In the genomic region with DNA sequence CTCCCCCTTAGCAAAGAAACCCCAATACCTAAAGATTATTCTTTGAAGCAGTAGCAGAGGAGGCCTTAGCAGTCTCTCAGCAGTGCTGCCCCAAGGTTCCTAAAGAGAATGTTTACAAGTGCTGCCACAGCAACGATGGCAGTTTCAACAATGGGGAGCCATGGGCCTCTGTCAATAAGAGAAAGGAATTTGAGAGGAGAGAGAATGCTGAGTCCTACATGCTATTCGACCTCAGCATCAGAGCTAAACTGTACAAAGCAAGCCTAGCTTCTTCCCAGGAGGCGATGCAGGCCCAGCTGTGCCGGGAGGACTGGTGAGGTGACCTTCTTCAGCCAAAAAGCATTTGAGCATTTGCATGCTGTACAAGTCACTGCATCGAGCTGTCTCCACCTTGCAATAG, we compare ENCODE assay signal across 28 mouse cellular contexts. TPM values are rescaled to one million over a fixed set of nuclear protein-coding genes. Genes with fewer than 3 reads are reported as not detected.
A peak's percentile ranks its signal among the peaks of the same experiment; 100 is the strongest.
DNase-seq lines count a peak whose midpoint lies in the region; ATAC-seq and TF ChIP-seq lines count a peak whose summit lies in the region.
"Had no signal": no experiment of that assay in that cellular context is flagged by ENCODE, and none has a peak within 500 bp of the region (broad histone marks: within the 10 kb centered on the region; RNA-seq: fewer than 3 reads in every experiment).

A gene (minus strand): TSS at position 101 of the 400 bp plus-strand sequence.

- WGBS in hindbrain, embryonic 11.5 days, result 39% methylated on average over 5 of the region's 5 CpGs
- 37% methylated on average over 5 of the region's 5 CpGs for WGBS in hindbrain, embryonic 13.5 days
- WGBS in hindbrain, postnatal 0 days, result 35% methylated on average over 5 of the region's 5 CpGs
- WGBS in forebrain, embryonic 11.5 days, result 49% methylated on average over 5 of the region's 5 CpGs

- peak; percentile 1 for DNase-seq in hindbrain, embryonic 11.5 days (ENCODE audit: low spot score)
- DNase-seq in testis, postnatal 10 days (ENCODE audit: low spot score), result no peak
- no peak for DNase-seq in hindbrain, postnatal 0 days (ENCODE audit: low spot score)
- no peak for DNase-seq in forebrain, embryonic 11.5 days (ENCODE audit: low spot score)
- DNase-seq: adrenal gland, adult 2 months; adrenal gland, postnatal 14 days; cerebellum, adult 11-12 months; cerebellum, adult 8-10 months; cerebellum, postnatal 10 days; cerebellum, postnatal 36 days; gastrocnemius, postnatal 25 days; heart, adult 18-20 months; heart, postnatal 10 days; heart, postnatal 36 days had no signal

- no peak within 1 kb of the TSS for H3K4me3 ChIP-seq in hindbrain, embryonic 11.5 days (ENCODE audit: low read depth, low read length)
- no peak within 1 kb of the TSS for H3K4me3 ChIP-seq in hindbrain, embryonic 13.5 days
- H3K4me3 ChIP-seq in testis, adult 2 months (ENCODE audit: control insufficient read depth, low read depth, low read length), result peak within 1 kb of the TSS; percentile 39
- H3K4me3 ChIP-seq in hindbrain, postnatal 0 days (ENCODE audit: low read length), result no peak within 1 kb of the TSS
- no peak within 1 kb of the TSS for H3K4me3 ChIP-seq in forebrain, embryonic 11.5 days (ENCODE audit: low read depth, low read length)
- H3K4me3 ChIP-seq: embryonic facial prominence, embryonic 12.5 days; embryonic facial prominence, embryonic 15.5 days; forebrain, embryonic 12.5 days; forebrain, embryonic 15.5 days; heart, embryonic 12.5 days; heart, embryonic 15.5 days had no signal

- H3K9ac ChIP-seq in hindbrain, embryonic 11.5 days (ENCODE audit: low read depth, low read length), result no peak within 1 kb of the TSS
- no peak within 1 kb of the TSS for H3K9ac ChIP-seq in hindbrain, embryonic 13.5 days
- H3K9ac ChIP-seq in hindbrain, postnatal 0 days (replicated peaks; ENCODE audit: low read length), result no peak within 1 kb of the TSS
- H3K9ac ChIP-seq in forebrain, embryonic 11.5 days (ENCODE audit: low read length), result no peak within 1 kb of the TSS
- H3K9ac ChIP-seq: embryonic facial prominence, embryonic 12.5 days; embryonic facial prominence, embryonic 15.5 days; forebrain, embryonic 12.5 days; forebrain, embryonic 15.5 days; heart, embryonic 12.5 days; heart, embryonic 15.5 days had no signal

- no peak within 1 kb of the TSS for H3K27ac ChIP-seq in hindbrain, embryonic 11.5 days (ENCODE audit: low read depth, low read length)
- no peak within 1 kb of the TSS for H3K27ac ChIP-seq in hindbrain, embryonic 13.5 days
- 0 out of 2 replicates have a peak within 1 kb of the TSS, but pooled peaks have one; percentile 49 for H3K27ac ChIP-seq in testis, adult 2 months (ENCODE audit: control insufficient read depth, insufficient read depth, low read depth, low read length)
- H3K27ac ChIP-seq in hindbrain, postnatal 0 days, result no peak within 1 kb of the TSS
- no peak within 1 kb of the TSS for H3K27ac ChIP-seq in forebrain, embryonic 11.5 days (ENCODE audit: low read depth, low read length)
- H3K27ac ChIP-seq: embryonic facial prominence, embryonic 12.5 days; embryonic facial prominence, embryonic 15.5 days; forebrain, embryonic 12.5 days; forebrain, embryonic 15.5 days; heart, embryonic 15.5 days had no signal

- no peak within 1 kb of the TSS for H3K4me2 ChIP-seq in hindbrain, embryonic 11.5 days (replicated peaks; ENCODE audit: low read depth, low read length)
- no peak within 1 kb of the TSS for H3K4me2 ChIP-seq in hindbrain, embryonic 13.5 days
- H3K4me2 ChIP-seq in hindbrain, postnatal 0 days (ENCODE audit: low read depth, low read length), result no peak within 1 kb of the TSS
- no peak within 1 kb of the TSS for H3K4me2 ChIP-seq in forebrain, embryonic 11.5 days (ENCODE audit: low read depth, low read length, severe bottlenecking)
- H3K4me2 ChIP-seq: embryonic facial prominence, embryonic 12.5 days; embryonic facial prominence, embryonic 15.5 days; forebrain, embryonic 12.5 days; forebrain, embryonic 15.5 days; heart, embryonic 12.5 days; heart, embryonic 15.5 days had no signal

- no peak for ATAC-seq in hindbrain, embryonic 11.5 days (ENCODE audit: low FRiP score)
- no peak for ATAC-seq in hindbrain, embryonic 13.5 days (ENCODE audit: low FRiP score)
- 0 out of 2 replicates have a peak, but pooled peaks have one; percentile 18 for ATAC-seq in hindbrain, postnatal 0 days
- no peak for ATAC-seq in forebrain, embryonic 11.5 days (replicated peaks; ENCODE audit: low FRiP score)
- ATAC-seq: CD4-positive, CD25-positive, alpha-beta regulatory T cell, adult 4 months; forebrain, embryonic 15.5 days; intestine, postnatal 0 days had no signal

- no peaks in the 10 kb centered on the region for H3K9me3 ChIP-seq in hindbrain, embryonic 11.5 days (ENCODE audit: control insufficient read depth, low read length)
- H3K9me3 ChIP-seq in hindbrain, embryonic 13.5 days, result no peaks in the 10 kb centered on the region
- H3K9me3 ChIP-seq in hindbrain, postnatal 0 days (ENCODE audit: low read length), result no peaks in the 10 kb centered on the region
- H3K9me3 ChIP-seq in forebrain, embryonic 11.5 days (ENCODE audit: control insufficient read depth, low read length), result no peaks in the 10 kb centered on the region
- H3K9me3 ChIP-seq: embryonic facial prominence, embryonic 12.5 days; embryonic facial prominence, embryonic 15.5 days; forebrain, embryonic 12.5 days; forebrain, embryonic 15.5 days; heart, embryonic 12.5 days; heart, embryonic 15.5 days had no signal

- no peaks in the 10 kb centered on the region for H3K27me3 ChIP-seq in hindbrain, embryonic 11.5 days (ENCODE audit: control insufficient read depth, insufficient read depth, low read length)
- no peaks in the 10 kb centered on the region for H3K27me3 ChIP-seq in hindbrain, embryonic 13.5 days
- H3K27me3 ChIP-seq in testis, adult 2 months (ENCODE audit: control insufficient read depth, insufficient read depth, low read length), result no peaks in the 10 kb centered on the region
- H3K27me3 ChIP-seq in hindbrain, postnatal 0 days (ENCODE audit: insufficient read depth, low read length), result no peaks in the 10 kb centered on the region
- H3K27me3 ChIP-seq in forebrain, embryonic 11.5 days (ENCODE audit: control insufficient read depth, insufficient read depth, low read length), result no peaks in the 10 kb centered on the region
- H3K27me3 ChIP-seq: embryonic facial prominence, embryonic 12.5 days; embryonic facial prominence, embryonic 15.5 days; forebrain, embryonic 12.5 days; forebrain, embryonic 15.5 days; heart, embryonic 12.5 days; heart, embryonic 15.5 days had no signal

- no peaks in the 10 kb centered on the region for H3K4me1 ChIP-seq in hindbrain, embryonic 11.5 days (replicated peaks; ENCODE audit: control insufficient read depth, insufficient read depth, low read length)
- no peaks in the 10 kb centered on the region for H3K4me1 ChIP-seq in hindbrain, embryonic 13.5 days (replicated peaks)
- H3K4me1 ChIP-seq in testis, adult 2 months (ENCODE audit: control insufficient read depth, insufficient read depth, low read length), result no peaks in the 10 kb centered on the region
- H3K4me1 ChIP-seq in hindbrain, postnatal 0 days (ENCODE audit: insufficient read depth, low read length), result no peaks in the 10 kb centered on the region
- H3K4me1 ChIP-seq in forebrain, embryonic 11.5 days (replicated peaks; ENCODE audit: control insufficient read depth, insufficient read depth, low read length), result no peaks in the 10 kb centered on the region
- H3K4me1 ChIP-seq: embryonic facial prominence, embryonic 12.5 days; embryonic facial prominence, embryonic 15.5 days; forebrain, embryonic 12.5 days; forebrain, embryonic 15.5 days; heart, embryonic 12.5 days; heart, embryonic 15.5 days had no signal

- no peak for TF ChIP-seq CTCF in testis, adult 2 months (IDR thresholded peaks at IDR 0.05; ENCODE audit: control insufficient read depth, insufficient read depth, insufficient replicate concordance, low read depth, low read length)
- TF ChIP-seq CTCF in hindbrain, postnatal 0 days (IDR thresholded peaks at IDR 0.05; ENCODE audit: low read depth), result no peak

- no peak for TF ChIP-seq POLR2A in testis, adult 2 months (IDR thresholded peaks at IDR 0.05; ENCODE audit: control insufficient read depth, low read depth, low read length)

- H3K36me3 ChIP-seq in hindbrain, embryonic 11.5 days (ENCODE audit: control insufficient read depth, insufficient read depth, low read length), result no peaks in the 10 kb centered on the region
- no peaks in the 10 kb centered on the region for H3K36me3 ChIP-seq in hindbrain, embryonic 13.5 days
- no peaks in the 10 kb centered on the region for H3K36me3 ChIP-seq in testis, adult 2 months (ENCODE audit: control insufficient read depth, insufficient read depth, low read length)
- no peaks in the 10 kb centered on the region for H3K36me3 ChIP-seq in hindbrain, postnatal 0 days (ENCODE audit: insufficient read depth, low read length)
- no peaks in the 10 kb centered on the region for H3K36me3 ChIP-seq in forebrain, embryonic 11.5 days (ENCODE audit: control insufficient read depth, insufficient read depth, low read length)
- H3K36me3 ChIP-seq: embryonic facial prominence, embryonic 12.5 days; embryonic facial prominence, embryonic 15.5 days; forebrain, embryonic 12.5 days; forebrain, embryonic 15.5 days; heart, embryonic 12.5 days; heart, embryonic 15.5 days had no signal

RNA-seq across cellular contexts. Expression of the gene that starts here (rescaled TPM):
- polyA plus RNA-seq in hindbrain, embryonic 11.5 days (2014; fragmentation: Nextera tagmentation; extraction: Ambion mirVana), result 0.50 and 0.57 TPM in 2 replicates
- polyA plus RNA-seq in hindbrain, embryonic 13.5 days (2015; fragmentation: Nextera tagmentation; extraction: Ambion mirVana), result 0.28 and 0.30 TPM in 2 replicates
- 6.2 and 8.0 TPM in 2 replicates for polyA plus RNA-seq in testis, adult 2 months (2012; rRNA removed)
- not detected in 2 replicates for total RNA-seq in hindbrain, postnatal 0 days (2014; rRNA removed)
- 0.23 and 0.44 TPM in 2 replicates for polyA plus RNA-seq in hindbrain, postnatal 0 days (2015; fragmentation: Nextera tagmentation; extraction: Ambion mirVana)
- 0.11 TPM in 1 of 2 replicates, not detected in the other for polyA plus RNA-seq in forebrain, embryonic 11.5 days (2014; fragmentation: Nextera tagmentation; extraction: Ambion mirVana)
- total RNA-seq: adrenal gland, adult 2 months; adrenal gland, postnatal 14 days; adrenal gland, postnatal 4 days; gastrocnemius, adult 8-10 months; gastrocnemius, postnatal 25 days; heart, adult 18-20 months; heart, postnatal 10 days; heart, postnatal 36 days; MEL had no signal
- polyA plus RNA-seq: adrenal gland, adult 2 months; heart, embryonic 12.5 days; intestine, embryonic 14.5 days had no signal

Comparison
In these comparisons a context has a peak if more than half of its experiments do, and no peak if none do; other contexts are left out.
1. Peak in DNase-seq in hindbrain, embryonic 11.5 days; RNA of the gene not detected or under 1 TPM.
2. Peak in ATAC-seq in hindbrain, postnatal 0 days; RNA of the gene not detected or under 1 TPM.